Mouse (Mus musculus) embryonic fibroblast, embryonic 13.5 days (primary cell): ENCODE results near the gene Inf2. TPM values are rescaled to one million over a fixed set of nuclear protein-coding genes. Genes with fewer than 3 reads are reported as not detected.

ENCODE experiments used
- H3K27ac ChIP-seq: 2 replicates; pipeline ENCODE4 v1.5.1; 2012; ENCODE audit warnings: low read length, control low read depth, inconsistent platforms; ENCODE audit not compliant: insufficient read depth
- H3K4me1 ChIP-seq: 2 replicates; pipeline ENCODE4 v1.6.1; 2011; ENCODE audit warnings: low read length; ENCODE audit not compliant: control insufficient read depth, insufficient read depth
- H3K4me3 ChIP-seq: 2 replicates; pipeline ENCODE4 v1.5.1; 2011; ENCODE audit warnings: mild to moderate bottlenecking, control low read depth, low read length; ENCODE audit not compliant: insufficient read depth
- CTCF ChIP-seq: IDR thresholded peaks from 2 replicates; pipeline ENCODE4 v1.5.1; 2011; ENCODE audit warnings: mild to moderate bottlenecking, control low read depth, low read length, moderate library complexity, borderline replicate concordance; ENCODE audit not compliant: insufficient read depth
- POLR2A ChIP-seq: IDR thresholded peaks from 2 replicates; pipeline ENCODE4 v1.6.1; 2011; ENCODE audit warnings: low read depth, mild to moderate bottlenecking, control low read depth, low read length, moderate library complexity
- polyA plus RNA-seq: library from polyadenylated mRNA; stranded (reverse); fragments of >200 nt; gene quantifications from 2 replicates; pipeline ENCODE4 v1.2.4, GENCODE M21; 2011; ENCODE audit warnings: low read depth; ENCODE audit not compliant: missing spikeins, insufficient read length

Inf2 gene
- polyA plus RNA-seq, 1 experiment: 67.6 TPM

- Histone ChIP-seq H3K27ac (peak overlapping the region; percentile 72), H3K4me1 (peaks cover 16% of the 10 kb centered on the region), H3K4me3 (peak overlapping the region; percentile 64)
- TF ChIP-seq POLR2A: peak; percentile 79
- TF ChIP-seq CTCF: no peak
These were observed 56.4 kb downstream of the Inf2 start for GRCm38 (mm10) chr12:112644855-112645506.

- Histone ChIP-seq H3K4me1 (peaks cover 16% of the 10 kb centered on the region), H3K4me3 (peak overlapping the region; percentile 64), H3K27ac (peak overlapping the region; percentile 72)
- TF ChIP-seq CTCF (no peak), POLR2A (no peak)
These were observed 57.6 kb downstream of the Inf2 start for GRCm38 (mm10) chr12:112646139-112646538.

- TF ChIP-seq POLR2A: no peak
- no peak for TF ChIP-seq CTCF
- H3K4me3 ChIP-seq: no peak overlapping the region
- peak overlapping the region; percentile 35; the same call in 1 of the 2 replicates for H3K27ac ChIP-seq
- peaks cover 16% of the 10 kb centered on the region for H3K4me1 ChIP-seq
These were observed 59.5 kb downstream of the Inf2 start for GRCm38 (mm10) chr12:112648081-112648480.

DNA sequence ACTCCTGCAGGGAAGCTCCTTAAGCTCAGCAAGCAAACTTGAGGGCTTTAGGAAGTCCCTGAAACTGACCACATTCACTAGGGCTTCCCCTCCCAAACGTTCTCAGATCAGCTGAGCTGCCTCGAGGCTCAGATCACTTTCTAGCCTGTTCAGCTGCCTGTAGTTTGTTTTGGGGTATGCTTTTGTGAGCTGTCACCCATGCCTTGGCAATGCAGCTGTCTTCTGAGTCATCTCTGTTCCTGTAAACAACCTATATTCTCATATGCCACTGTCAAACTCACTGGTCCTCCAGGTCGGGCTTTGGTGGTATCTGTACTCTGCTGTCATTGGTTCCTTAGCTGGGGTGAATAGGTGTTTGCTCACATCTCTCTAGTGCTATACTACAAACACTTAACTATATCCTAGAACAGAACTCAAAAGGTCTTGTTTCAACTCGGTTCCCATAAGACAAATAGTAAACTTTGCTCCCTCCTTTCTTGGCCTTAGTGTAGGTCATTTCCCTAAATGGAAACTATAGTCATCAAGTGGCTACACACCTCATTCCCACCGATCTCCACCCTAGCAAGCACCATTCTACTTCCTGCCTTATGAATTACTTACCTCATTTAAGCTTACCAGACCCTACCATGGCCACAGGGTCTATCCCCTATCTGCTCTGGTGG, 63.3 kb downstream of the Inf2 start:
- peaks cover 11% of the 10 kb centered on the region for H3K4me1 ChIP-seq
- H3K4me3 ChIP-seq: no peak overlapping the region
- no peak overlapping the region for H3K27ac ChIP-seq
- no peak for TF ChIP-seq POLR2A
- no peak for TF ChIP-seq CTCF

DNA sequence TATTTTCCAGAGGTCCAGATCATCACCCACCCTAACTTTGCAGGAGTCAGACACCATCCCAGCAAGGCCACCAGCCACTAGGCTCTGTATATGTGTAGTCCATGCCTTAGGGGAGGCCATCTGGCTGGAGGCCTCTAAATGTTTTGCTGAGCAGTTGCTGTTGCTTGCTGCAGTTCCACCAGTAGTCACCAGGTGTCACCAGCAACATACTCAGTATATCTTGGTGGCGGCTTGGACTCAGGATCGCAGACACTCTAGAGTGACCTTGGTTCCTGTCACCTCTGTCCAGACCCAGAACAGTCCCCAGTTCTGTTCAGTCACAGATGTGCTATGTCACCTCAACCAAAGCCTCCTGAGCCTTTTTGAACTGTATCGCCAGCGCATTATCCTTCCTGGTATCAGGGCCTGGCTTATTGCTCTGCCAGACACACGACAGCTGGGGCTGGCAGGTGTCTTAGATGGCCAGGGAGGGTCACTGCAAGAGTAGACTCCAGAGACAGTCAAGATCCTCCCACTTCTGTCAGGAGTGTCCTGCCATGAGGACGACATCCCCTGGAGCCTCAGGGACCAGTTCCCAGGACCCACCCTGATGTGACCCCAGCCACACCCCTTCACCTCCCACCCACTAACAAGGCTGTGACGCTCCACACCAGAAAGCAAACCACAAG, 64.7 kb downstream of the Inf2 start:
- no peak overlapping the region for H3K4me3 ChIP-seq
- peaks cover 5% of the 10 kb centered on the region for H3K4me1 ChIP-seq
- H3K27ac ChIP-seq: no peak overlapping the region
- TF ChIP-seq POLR2A (no peak), CTCF (peak; percentile 74; the same call in 1 of the 2 replicates)

- Histone ChIP-seq H3K27ac (no peak overlapping the region), H3K4me1 (no peaks in the 10 kb centered on the region), H3K4me3 (no peak overlapping the region)
- TF ChIP-seq POLR2A (no peak), CTCF (no peak)
These were observed 65.5 kb downstream of the Inf2 start for GRCm38 (mm10) chr12:112654076-112654475.

- Histone ChIP-seq H3K27ac (no peak overlapping the region), H3K4me3 (no peak overlapping the region), H3K4me1 (no peaks in the 10 kb centered on the region)
- no peak for TF ChIP-seq POLR2A
- no peak for TF ChIP-seq CTCF
These were observed 70.0 kb downstream of the Inf2 start for GRCm38 (mm10) chr12:112658619-112659018.

DNA sequence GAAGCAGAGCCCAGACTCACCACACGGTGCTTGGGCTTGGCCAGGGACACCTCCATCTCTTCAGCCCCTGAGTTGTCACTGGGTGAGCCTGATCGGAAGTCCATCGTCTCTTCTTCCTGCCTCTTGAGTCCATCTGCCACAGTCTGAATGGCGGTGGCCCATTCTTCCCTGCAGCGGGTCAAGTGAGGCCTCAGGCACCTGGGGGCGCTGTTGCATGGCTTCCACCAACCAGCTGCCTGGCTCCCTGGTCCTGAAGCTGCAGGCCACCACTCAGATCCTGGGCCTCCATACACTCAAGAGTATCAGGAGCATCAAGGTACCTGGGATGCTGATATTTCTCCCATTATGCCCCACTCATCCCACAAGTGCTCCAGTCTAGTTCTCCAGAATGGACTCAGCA, 70.5 kb downstream of the Inf2 start:
- no peak for TF ChIP-seq POLR2A
- peak; percentile 10; the same call in 1 of the 2 replicates for TF ChIP-seq CTCF
- H3K4me1 ChIP-seq: no peaks in the 10 kb centered on the region
- H3K27ac ChIP-seq: no peak overlapping the region
- H3K4me3 ChIP-seq: no peak overlapping the region

DNA sequence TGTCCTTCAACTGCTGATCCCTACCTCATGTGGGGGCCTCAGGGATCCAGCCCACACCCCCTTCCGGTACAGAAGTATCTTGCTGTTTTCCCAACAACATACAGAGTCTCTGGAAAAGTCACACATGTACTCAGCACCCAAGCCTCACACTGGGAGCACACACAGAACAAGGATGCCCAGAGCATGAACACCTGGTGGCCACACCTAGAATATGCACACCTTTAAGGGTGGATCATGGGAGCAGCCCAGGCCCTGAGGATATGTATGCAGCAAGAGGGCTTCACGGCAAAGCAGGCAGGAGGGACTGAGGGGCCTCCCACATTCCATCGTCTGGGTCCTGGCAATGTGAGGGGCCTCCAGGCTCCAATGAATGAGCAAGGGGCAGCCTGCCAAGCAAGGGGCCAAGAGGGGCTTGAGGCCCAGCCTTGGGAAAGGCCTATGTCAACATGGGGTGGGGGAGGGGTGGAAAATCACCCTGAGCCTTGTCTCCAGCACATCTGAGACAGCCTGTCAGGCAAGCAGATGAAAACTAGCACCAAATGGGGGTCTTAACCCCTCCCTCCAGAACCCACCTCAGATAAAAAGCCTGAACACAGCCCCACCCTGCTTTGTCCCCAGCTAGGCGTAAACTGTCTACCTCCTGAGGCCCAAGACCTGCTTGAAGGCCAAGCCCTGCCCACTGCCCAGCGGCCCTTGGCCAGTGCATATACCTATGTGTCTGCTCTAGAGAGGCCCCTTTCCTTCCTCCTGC, 72.2 kb downstream of the Inf2 start:
- TF ChIP-seq POLR2A (no peak), CTCF (no peak)
- no peak overlapping the region for H3K27ac ChIP-seq
- H3K4me1 ChIP-seq: no peaks in the 10 kb centered on the region
- H3K4me3 ChIP-seq: no peak overlapping the region

GRCm38 (mm10) chr12:112661327-112661605, 72.7 kb downstream of the Inf2 start:
- Histone ChIP-seq H3K4me3 (no peak overlapping the region), H3K27ac (no peak overlapping the region), H3K4me1 (no peaks in the 10 kb centered on the region)
- no peak for TF ChIP-seq POLR2A
- TF ChIP-seq CTCF: no peak
